Mouse (Mus musculus) gastrocnemius, postnatal 10 days (tissue): ENCODE data around the gene Duxf3. TPM values are rescaled to one million over a fixed set of nuclear protein-coding genes. Genes with fewer than 3 reads are reported as not detected.
A peak's percentile ranks its signal among the peaks of the same experiment; 100 is the strongest.
"Not testable (repeated sequence)": the region's sequence is repeated elsewhere in the genome, so short reads cannot be mapped to it uniquely, and the experiment has no call there.

ENCODE experiments used
- DNase-seq: peaks from one replicate; pipeline ENCODE4 v3.0.0; 2021; ENCODE audit warnings: mixed read lengths
- total RNA-seq, 2 experiments: library from RNA; stranded (reverse); gene quantifications; 2 replicates each; pipeline ENCODE4 v1.2.3; 2021

Gene Duxf3
- total RNA-seq, 2 experiments from 2014 or later, result not detected

- DNase-seq, result not testable (repeated sequence)
Measured at GRCm38 (mm10) chr10:58223161-58223560, 9.3 kb downstream of the Duxf3 start.

- not testable (repeated sequence) for DNase-seq
Measured at GRCm38 (mm10) chr10:58221571-58221970, 10.9 kb downstream of the Duxf3 start.

GRCm38 (mm10) chr10:58220726-58221125, 11.7 kb downstream of the Duxf3 start:
- DNase-seq, result peak; percentile 41

GRCm38 (mm10) chr10:58217366-58217765, 15.1 kb downstream of the Duxf3 start:
- no peak for DNase-seq

GRCm38 (mm10) chr10:58215353-58215752, 17.1 kb downstream of the Duxf3 start:
- DNase-seq, result no peak

- DNase-seq, result no peak
Measured at GRCm38 (mm10) chr10:58214934-58215333, 17.5 kb downstream of the Duxf3 start.

GRCm38 (mm10) chr10:58214497-58214896, 18.0 kb downstream of the Duxf3 start:
- no peak for DNase-seq

GRCm38 (mm10) chr10:58212230-58212629, 20.2 kb downstream of the Duxf3 start:
- DNase-seq, result peak; percentile 14

GRCm38 (mm10) chr10:58211213-58211612, 21.3 kb downstream of the Duxf3 start:
- DNase-seq, result no peak

GRCm38 (mm10) chr10:58210514-58210913, 22.0 kb downstream of the Duxf3 start:
- no peak for DNase-seq

GRCm38 (mm10) chr10:58209710-58210467, 22.6 kb downstream of the Duxf3 start:
- DNase-seq, result no peak

GRCm38 (mm10) chr10:58206639-58207404, 25.7 kb downstream of the Duxf3 start:
- DNase-seq, result no peak

- no peak for DNase-seq
Measured at GRCm38 (mm10) chr10:58205986-58206385, 26.5 kb downstream of the Duxf3 start.

Other genes with a start within 250 kb of the Duxf3 start
- gene AW822073, start 7.7 kb downstream of the Duxf3 start, total RNA-seq, result not detected
- not detected for gene Gm4981, start 4.0 kb upstream of the Duxf3 start, total RNA-seq
- gene Gcc2, start 22.8 kb upstream of the Duxf3 start, total RNA-seq, result 10 to 100 TPM; 14.8 to 16.9 TPM
- 10 to 100 TPM; 79.4 to 94.4 TPM for gene Lims1, start 90.8 kb upstream of the Duxf3 start, total RNA-seq
- gene Ranbp2, start 214.2 kb upstream of the Duxf3 start, total RNA-seq, result 10 to 100 TPM; 52.6 to 59.6 TPM